Mouse (Mus musculus) thymus, adult 2 months (tissue): ENCODE measurements around the gene Nrp2. TPM values are rescaled to one million over a fixed set of nuclear protein-coding genes. Genes with fewer than 3 reads are reported as not detected.

Experiments used
- DNase-seq: peaks from one replicate; pipeline ENCODE4 v3.0.0; 2021
- H3K27ac ChIP-seq: fragments of 200-500 bp; 2 replicates; pipeline ENCODE4 v1.5.1; 2012; ENCODE audit warnings: low read length, control low read depth; ENCODE audit not compliant: control insufficient read depth, insufficient read depth
- H3K27me3 ChIP-seq: fragments of 200-500 bp; 2 replicates; pipeline ENCODE4 v1.6.1; 2012; ENCODE audit warnings: mild to moderate bottlenecking, low read length, moderate library complexity, mixed read lengths; ENCODE audit not compliant: control insufficient read depth, insufficient read depth
- H3K36me3 ChIP-seq: fragments of 200-500 bp; 2 replicates; pipeline ENCODE4 v1.6.1; 2012; ENCODE audit warnings: mild to moderate bottlenecking, low read length, moderate library complexity; ENCODE audit not compliant: control insufficient read depth, insufficient read depth
- H3K4me1 ChIP-seq: fragments of 200-500 bp; replicated peaks from 2 replicates; pipeline ENCODE4 v1.6.1; 2012; ENCODE audit warnings: low read length; ENCODE audit not compliant: control insufficient read depth, insufficient read depth
- H3K4me3 ChIP-seq: fragments of 200-500 bp; 2 replicates; pipeline ENCODE4 v1.5.1; 2012; ENCODE audit warnings: mild to moderate bottlenecking, low read length, control low read depth, moderate library complexity; ENCODE audit not compliant: control insufficient read depth, insufficient read depth
- CTCF ChIP-seq: fragments of 200-500 bp; IDR thresholded peaks from 2 replicates; pipeline ENCODE4 v1.5.1; 2012; ENCODE audit warnings: mild to moderate bottlenecking, control low read depth, low read length, moderate library complexity, borderline replicate concordance; ENCODE audit not compliant: control insufficient read depth, poor library complexity, insufficient read depth; ENCODE audit errors: extremely low read depth
- POLR2A ChIP-seq: fragments of 200-500 bp; IDR thresholded peaks from 2 replicates; pipeline ENCODE4 v1.6.1; 2012; ENCODE audit warnings: mild to moderate bottlenecking, low read length, control low read depth, moderate library complexity; ENCODE audit not compliant: control insufficient read depth, poor library complexity, insufficient read depth; ENCODE audit errors: extremely low read depth
- WGBS: fragments of 180-500 bp; shearing (Covaris S2); methylation state at CpG from one replicate; pipeline ENCODE4 v1.1.7; 2018; 5-methylcytosine and 5-hydroxymethylcytosine counted together
- polyA plus RNA-seq: library from polyadenylated mRNA; depleted of rRNA; stranded (reverse); fragments of >200 nt; gene quantifications from 2 replicates; pipeline ENCODE4 v1.2.3, GENCODE M21; 2012

The Nrp2 gene
- polyA plus RNA-seq, 1 experiment = 5.7 TPM

DNA sequence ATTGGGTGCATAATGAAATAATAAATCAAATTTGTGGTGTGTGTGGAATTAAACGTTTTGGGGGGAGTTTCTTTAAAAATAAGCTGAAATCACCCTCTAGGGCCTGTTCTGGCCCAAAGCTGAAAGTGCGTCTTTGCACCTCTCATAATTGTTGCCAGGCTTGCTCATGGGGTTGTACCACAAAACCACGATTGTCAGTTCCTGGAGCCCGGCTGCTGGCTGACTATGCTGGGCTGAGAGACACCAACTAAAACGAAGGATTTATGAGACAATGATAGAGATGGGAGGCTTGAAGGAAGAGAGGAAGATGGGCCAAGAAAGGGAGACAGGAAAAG is 15.1 kb downstream of the Nrp2 start:
- Histone ChIP-seq H3K27ac (no peak overlapping the region), H3K36me3 (no peaks in the 10 kb centered on the region)
- TF ChIP-seq POLR2A (no peak), CTCF (no peak)

DNA sequence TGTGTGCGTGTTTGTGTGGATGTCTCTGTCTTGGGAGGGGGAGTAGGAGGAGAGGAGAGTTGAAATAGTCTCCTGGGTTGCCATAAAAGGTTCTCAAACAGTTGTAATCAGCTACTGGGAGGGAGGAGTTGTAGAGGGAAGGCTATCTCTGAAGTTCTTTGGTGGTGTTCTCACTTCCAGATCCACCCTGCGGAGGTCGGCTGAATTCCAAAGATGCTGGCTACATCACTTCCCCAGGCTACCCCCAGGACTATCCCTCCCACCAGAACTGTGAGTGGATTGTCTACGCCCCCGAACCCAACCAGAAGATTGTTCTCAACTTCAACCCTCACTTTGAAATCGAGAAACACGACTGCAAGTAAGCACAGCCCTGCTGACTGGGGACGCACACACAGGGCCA is 15.7 kb downstream of the Nrp2 start:
- no peak for TF ChIP-seq CTCF
- no peak for TF ChIP-seq POLR2A
- no peaks in the 10 kb centered on the region for H3K36me3 ChIP-seq
- 97% methylated on average over 8 of the region's 8 CpGs for WGBS
- DNase-seq = no peak
- no peak overlapping the region for H3K4me3 ChIP-seq
- no peaks in the 10 kb centered on the region for H3K4me1 ChIP-seq
- H3K27ac ChIP-seq = no peak overlapping the region
- H3K27me3 ChIP-seq = no peaks in the 10 kb centered on the region

More for the DNA sequence above, 15.1 kb downstream of the Nrp2 start:
- H3K27me3 ChIP-seq = no peaks in the 10 kb centered on the region
- WGBS = 12% methylated on average over 5 of the region's 5 CpGs
- no peak overlapping the region for H3K4me3 ChIP-seq
- no peak for DNase-seq
- no peaks in the 10 kb centered on the region for H3K4me1 ChIP-seq

DNA sequence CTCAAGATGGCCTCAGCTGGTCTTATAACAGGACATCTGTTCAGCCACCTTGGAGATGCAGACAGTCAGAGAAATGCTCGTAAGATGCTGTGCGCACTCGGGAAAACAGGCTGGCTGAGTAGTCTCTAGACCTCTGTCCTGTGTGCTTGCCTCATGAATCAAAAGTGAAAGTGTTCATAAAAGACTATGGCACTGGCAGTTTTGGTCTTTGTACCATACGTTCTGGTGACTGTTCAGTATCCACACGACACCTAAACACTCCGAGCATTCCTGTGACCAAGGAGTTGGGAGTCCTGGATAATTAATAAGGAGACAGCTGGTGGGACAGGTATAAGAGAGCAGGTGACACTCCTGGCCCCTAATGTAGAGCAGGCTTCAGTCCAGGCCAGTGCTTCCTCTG is 16.7 kb downstream of the Nrp2 start:
- 74% methylated on average over 6 of the region's 6 CpGs for WGBS
- TF ChIP-seq POLR2A = no peak
- no peak for TF ChIP-seq CTCF

DNA sequence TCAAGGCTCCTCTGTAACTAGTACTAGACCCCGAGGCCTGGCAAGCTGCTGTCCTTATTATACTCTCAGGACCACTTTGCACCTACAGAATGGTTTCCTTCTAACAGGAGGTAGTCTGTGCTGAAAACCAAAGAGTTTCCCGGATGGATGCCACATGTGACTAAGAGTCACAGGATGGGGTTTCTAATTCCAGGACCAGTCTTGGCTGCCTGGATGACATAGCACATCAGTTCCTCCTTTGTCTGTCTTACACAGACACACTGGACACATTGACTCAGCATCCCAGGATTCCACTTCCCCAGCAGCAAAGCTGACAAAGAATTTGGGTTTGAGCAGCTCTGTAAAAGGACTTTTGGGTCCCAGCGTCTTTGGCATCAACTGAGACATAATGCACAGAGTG is 17.1 kb downstream of the Nrp2 start:
- no peaks in the 10 kb centered on the region for H3K4me1 ChIP-seq
- DNase-seq = no peak
- H3K27ac ChIP-seq = no peak overlapping the region
- H3K4me3 ChIP-seq = no peak overlapping the region
- no peak for TF ChIP-seq CTCF
- TF ChIP-seq POLR2A = no peak
- H3K36me3 ChIP-seq = no peaks in the 10 kb centered on the region
- no peaks in the 10 kb centered on the region for H3K27me3 ChIP-seq
- WGBS = 85% methylated on average over 3 of the region's 3 CpGs

More for the DNA sequence above, 16.7 kb downstream of the Nrp2 start:
- Histone ChIP-seq H3K27me3 (no peaks in the 10 kb centered on the region), H3K4me3 (no peak overlapping the region), H3K36me3 (no peaks in the 10 kb centered on the region), H3K27ac (no peak overlapping the region), H3K4me1 (no peaks in the 10 kb centered on the region)
- DNase-seq = no peak

DNA sequence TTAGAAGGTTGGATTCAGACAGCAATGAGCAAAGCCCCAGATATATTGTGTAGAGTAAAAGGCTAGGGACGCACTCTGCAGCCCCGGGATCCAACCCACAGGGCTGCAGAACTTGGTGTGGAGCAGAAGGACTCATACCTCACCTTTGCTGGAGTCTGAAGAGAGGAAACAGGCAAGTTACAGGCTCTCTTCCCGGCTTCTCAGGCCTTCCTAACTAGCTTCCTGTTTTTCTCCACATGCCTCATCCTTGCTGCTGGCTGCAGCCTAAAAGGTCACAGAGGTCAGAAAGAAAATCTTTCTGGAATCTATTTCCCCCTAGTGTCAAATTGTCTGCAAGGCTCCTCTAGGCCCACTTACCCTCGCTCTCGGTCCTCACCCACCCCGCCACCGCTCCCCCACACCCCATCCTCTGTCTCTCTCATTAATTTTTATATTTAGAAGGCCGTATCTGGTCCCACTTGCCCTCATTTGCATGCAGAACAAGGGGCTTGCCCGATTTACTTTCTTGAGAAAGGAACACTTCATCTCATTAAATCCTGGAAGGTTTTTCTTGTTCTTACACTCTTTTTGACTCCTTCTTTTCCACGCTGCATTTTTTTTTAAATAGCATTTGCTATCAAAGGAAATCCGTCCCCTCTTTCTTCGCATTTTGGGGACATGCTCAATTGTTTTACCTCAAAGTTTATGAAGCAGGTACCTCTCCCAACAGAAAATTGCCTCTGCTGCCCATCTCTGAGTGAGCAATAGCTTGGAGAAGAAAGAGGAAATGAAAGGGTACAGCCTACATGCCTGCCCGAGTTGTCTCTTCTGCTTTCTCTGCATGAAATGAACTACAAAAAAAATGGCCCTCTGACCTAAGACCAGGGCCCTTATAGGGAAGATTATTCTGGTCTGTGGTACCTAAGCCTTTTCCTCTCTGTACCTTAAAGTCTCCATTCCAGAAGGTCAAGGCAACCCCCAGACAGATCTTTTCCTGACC is 17.9 kb downstream of the Nrp2 start:
- Histone ChIP-seq H3K4me3 (no peak overlapping the region), H3K27me3 (no peaks in the 10 kb centered on the region), H3K4me1 (no peaks in the 10 kb centered on the region), H3K36me3 (no peaks in the 10 kb centered on the region), H3K27ac (no peak overlapping the region; the same call in 1 of the 2 replicates)
- 79% methylated on average over 13 of the region's 13 CpGs for WGBS
- TF ChIP-seq CTCF (no peak), POLR2A (no peak)
- no peak for DNase-seq

DNA sequence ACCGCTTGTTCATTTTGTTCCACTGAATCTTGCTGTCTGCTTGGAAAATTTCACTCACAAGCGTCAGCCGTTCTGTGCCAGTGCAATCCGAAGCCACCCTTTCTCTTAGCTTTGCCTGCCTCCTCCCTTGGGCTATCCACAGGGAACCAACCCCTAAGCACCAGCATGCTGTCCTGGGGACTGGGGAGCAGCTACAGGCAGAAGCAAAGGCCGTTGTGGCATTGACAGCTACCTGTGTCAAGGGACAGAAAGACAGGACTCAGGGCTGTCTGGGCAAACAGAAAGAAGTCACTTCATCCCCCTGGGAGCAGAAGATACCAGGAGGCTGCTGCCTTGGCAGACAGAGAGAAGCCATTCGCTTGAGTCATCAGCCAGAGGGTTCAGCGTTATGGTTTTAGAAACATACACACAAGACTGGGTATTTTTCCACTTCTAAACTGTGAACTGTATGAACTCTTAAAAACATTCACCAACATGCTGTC is 18.7 kb downstream of the Nrp2 start:
- H3K4me3 ChIP-seq = no peak overlapping the region
- H3K27me3 ChIP-seq = no peaks in the 10 kb centered on the region
- H3K36me3 ChIP-seq = no peaks in the 10 kb centered on the region
- no peaks in the 10 kb centered on the region for H3K4me1 ChIP-seq
- 90% methylated on average over 7 of the region's 7 CpGs for WGBS
- no peak overlapping the region for H3K27ac ChIP-seq
- DNase-seq = no peak
- TF ChIP-seq POLR2A (no peak), CTCF (no peak)
